Mouse (Mus musculus) embryonic facial prominence, embryonic 11.5 days (tissue): Measurements from ENCODE around the gene H13. TPM values are rescaled to one million over a fixed set of nuclear protein-coding genes. Genes with fewer than 3 reads are reported as not detected.

Experiments
- ATAC-seq: fragments of 200-750 bp; cut with Nextera tagmentation; replicated peaks from 2 replicates; pipeline ENCODE4 v1.8.0; 2017; ENCODE audit warnings: low read depth; ENCODE audit not compliant: insufficient number of reproducible peaks, low FRiP score, low TSS enrichment
- DNase-seq: peaks from one replicate; pipeline ENCODE4 v3.0.0-alpha.2; 2015; ENCODE audit warnings: low spot score
- H3K27ac ChIP-seq: fragments of 300-500 bp; sonication (generic); replicated peaks from 2 replicates; pipeline ENCODE4 v1.5.1; 2014; ENCODE audit warnings: mild to moderate bottlenecking, low read depth, low read length, control low read depth
- H3K27me3 ChIP-seq: fragments of 300-500 bp; sonication (generic); 2 replicates; pipeline ENCODE4 v1.6.1; 2014; ENCODE audit warnings: mild to moderate bottlenecking, low read length, moderate library complexity, mixed read lengths; ENCODE audit not compliant: control insufficient read depth, insufficient read depth
- H3K36me3 ChIP-seq: fragments of 300-500 bp; sonication (generic); replicated peaks from 2 replicates; pipeline ENCODE4 v1.6.1; 2014; ENCODE audit warnings: low read depth, mild to moderate bottlenecking, low read length, moderate library complexity, mixed read lengths; ENCODE audit not compliant: control insufficient read depth, insufficient read depth
- H3K4me1 ChIP-seq: fragments of 300-500 bp; sonication (generic); 2 replicates; pipeline ENCODE4 v1.6.1; 2014; ENCODE audit warnings: low read length, mixed read lengths; ENCODE audit not compliant: control insufficient read depth, insufficient read depth
- H3K4me2 ChIP-seq: fragments of 300-500 bp; sonication (generic); 2 replicates; pipeline ENCODE4 v1.6.1; 2014; ENCODE audit warnings: low read depth, mild to moderate bottlenecking, control low read depth, low read length, moderate library complexity
- H3K4me3 ChIP-seq: fragments of 300-500 bp; sonication (generic); 2 replicates; pipeline ENCODE4 v1.5.1; 2014; ENCODE audit warnings: low read depth, low read length, control low read depth
- H3K9ac ChIP-seq: fragments of 300-500 bp; sonication (generic); replicated peaks from 2 replicates; pipeline ENCODE4 v1.6.1; 2014; ENCODE audit warnings: mild to moderate bottlenecking, control low read depth, low read length
- H3K9me3 ChIP-seq: fragments of 300-500 bp; sonication (generic); replicated peaks from 2 replicates; pipeline ENCODE4 v1.6.1; 2016; ENCODE audit warnings: mild to moderate bottlenecking, low read length, inconsistent platforms, mixed read lengths; ENCODE audit not compliant: control insufficient read depth
- WGBS: fragments of 180-500 bp; shearing (Covaris S2); extraction: QIAGEN DNeasy Blood & Tissue Kit; methylation state at CpG from one replicate; pipeline ENCODE4 v1.1.7; 2014; 5-methylcytosine and 5-hydroxymethylcytosine counted together
- polyA plus RNA-seq: library from polyadenylated mRNA; unstranded; fragments of >200 nt; fragmentation: Nextera tagmentation; extraction: Ambion mirVana; gene quantifications from 2 replicates; pipeline ENCODE4 v1.2.1, GENCODE M21; 2014

H13 gene
- polyA plus RNA-seq: 115 and 118 TPM in 2 replicates

- peak; percentile 73 for ATAC-seq
- H3K9ac ChIP-seq: peak within 1 kb of the TSS; percentile 98
- peak within 1 kb of the TSS; percentile 92 for H3K27ac ChIP-seq
- H3K27me3 ChIP-seq: no peaks in the 10 kb centered on the region
- H3K9me3 ChIP-seq: no peaks in the 10 kb centered on the region
- peak within 1 kb of the TSS; percentile 79 for H3K4me2 ChIP-seq
- WGBS: 1% methylated on average over 35 of the region's 35 CpGs
- H3K4me1 ChIP-seq: peaks cover 7% of the 10 kb centered on the region
- peak within 1 kb of the TSS; percentile 98 for H3K4me3 ChIP-seq
- DNase-seq: peak; percentile 97
- H3K36me3 ChIP-seq: no peaks in the 10 kb centered on the region
These were observed at the start of gene H13 for GRCm38 (mm10) chr2:152669256-152669638. Gene H13, plus strand, starts transcription at chr2:152669461.

- 63% methylated on average over 9 of the region's 9 CpGs for WGBS
- no peak for DNase-seq
- Histone ChIP-seq H3K36me3 (no peaks in the 10 kb centered on the region), H3K27ac (no peak overlapping the region), H3K9ac (no peak overlapping the region), H3K4me3 (no peak overlapping the region), H3K9me3 (no peaks in the 10 kb centered on the region), H3K4me2 (no peak overlapping the region), H3K27me3 (peaks cover 3% of the 10 kb centered on the region), H3K4me1 (no peaks in the 10 kb centered on the region)
- no peak for ATAC-seq
These were observed 48.7 kb upstream of the H13 start for GRCm38 (mm10) chr2:152620367-152621134.

- Histone ChIP-seq H3K4me1 (peaks cover 2% of the 10 kb centered on the region; the same call in 1 of the 2 replicates), H3K9ac (no peak overlapping the region), H3K27me3 (peaks cover 17% of the 10 kb centered on the region), H3K27ac (no peak overlapping the region), H3K4me2 (no peak overlapping the region), H3K4me3 (no peak overlapping the region), H3K9me3 (no peaks in the 10 kb centered on the region), H3K36me3 (no peaks in the 10 kb centered on the region)
- ATAC-seq: no peak
- WGBS: 88% methylated on average over 13 of the region's 13 CpGs
- no peak for DNase-seq
These were observed 47.1 kb upstream of the H13 start for GRCm38 (mm10) chr2:152622151-152622550.

GRCm38 (mm10) chr2:152622953-152623352, 46.3 kb upstream of the H13 start, which contains the start of gene Defb25:
Gene Defb25, minus strand, starts transcription at chr2:152623053.
- WGBS: 82% methylated on average over 7 of the region's 7 CpGs
- H3K4me3 ChIP-seq: no peak within 1 kb of the TSS
- peaks cover 22% of the 10 kb centered on the region for H3K27me3 ChIP-seq
- H3K9me3 ChIP-seq: no peaks in the 10 kb centered on the region
- DNase-seq (no peak), ATAC-seq (no peak)
- H3K36me3 ChIP-seq: no peaks in the 10 kb centered on the region
- no peak within 1 kb of the TSS for H3K27ac ChIP-seq
- H3K9ac ChIP-seq: no peak within 1 kb of the TSS
- no peak within 1 kb of the TSS for H3K4me2 ChIP-seq
- H3K4me1 ChIP-seq: peaks cover 2% of the 10 kb centered on the region; the same call in 1 of the 2 replicates

- Histone ChIP-seq H3K27me3 (peaks cover 33% of the 10 kb centered on the region), H3K9ac (no peak overlapping the region), H3K27ac (no peak overlapping the region), H3K9me3 (no peaks in the 10 kb centered on the region), H3K36me3 (no peaks in the 10 kb centered on the region), H3K4me2 (no peak overlapping the region), H3K4me3 (no peak overlapping the region), H3K4me1 (peaks cover 2% of the 10 kb centered on the region; the same call in 1 of the 2 replicates)
- 91% methylated on average over 2 of the region's 2 CpGs for WGBS
- ATAC-seq (no peak), DNase-seq (no peak)
These were observed 44.7 kb upstream of the H13 start for GRCm38 (mm10) chr2:152624566-152624965.

GRCm38 (mm10) chr2:152625256-152625655, 44.0 kb upstream of the H13 start:
- Histone ChIP-seq H3K36me3 (no peaks in the 10 kb centered on the region), H3K4me2 (no peak overlapping the region), H3K27ac (no peak overlapping the region), H3K9ac (no peak overlapping the region), H3K9me3 (no peaks in the 10 kb centered on the region), H3K4me3 (no peak overlapping the region), H3K4me1 (peaks cover 2% of the 10 kb centered on the region; the same call in 1 of the 2 replicates), H3K27me3 (peaks cover 33% of the 10 kb centered on the region)
- 17% methylated on average over 1 of the region's 1 CpGs for WGBS
- ATAC-seq (no peak), DNase-seq (no peak)

- peak within 1 kb of the TSS; percentile 56 for H3K4me2 ChIP-seq
- H3K9ac ChIP-seq: peak within 1 kb of the TSS; percentile 7
- no peaks in the 10 kb centered on the region for H3K9me3 ChIP-seq
- peaks cover 2% of the 10 kb centered on the region; the same call in 1 of the 2 replicates for H3K4me1 ChIP-seq
- H3K27me3 ChIP-seq: peaks cover 33% of the 10 kb centered on the region
- H3K36me3 ChIP-seq: no peaks in the 10 kb centered on the region
- WGBS: 2% methylated on average over 57 of the region's 59 CpGs
- no peak within 1 kb of the TSS for H3K27ac ChIP-seq
- H3K4me3 ChIP-seq: peak within 1 kb of the TSS; percentile 34
- DNase-seq (peak; percentile 59), ATAC-seq (peak; percentile 55)
These were observed 42.3 kb upstream of the H13 start, which contains the start of gene Rem1 for GRCm38 (mm10) chr2:152626774-152627591. Gene Rem1, plus strand, starts transcription at chr2:152626951.
